Mouse (Mus musculus): ENCODE results near the gene Ssh3.
A peak's percentile ranks its signal among the peaks of the same experiment; 100 is the strongest.

Ssh3 gene

GRCm38 (mm10) chr19:4268566-4269361 lies at the start of gene Ssh3:
Gene Ssh3, minus strand, starts transcription at chr19:4269180.
- no peak for DNase-seq (ENCODE audit: low read depth)

DNA sequence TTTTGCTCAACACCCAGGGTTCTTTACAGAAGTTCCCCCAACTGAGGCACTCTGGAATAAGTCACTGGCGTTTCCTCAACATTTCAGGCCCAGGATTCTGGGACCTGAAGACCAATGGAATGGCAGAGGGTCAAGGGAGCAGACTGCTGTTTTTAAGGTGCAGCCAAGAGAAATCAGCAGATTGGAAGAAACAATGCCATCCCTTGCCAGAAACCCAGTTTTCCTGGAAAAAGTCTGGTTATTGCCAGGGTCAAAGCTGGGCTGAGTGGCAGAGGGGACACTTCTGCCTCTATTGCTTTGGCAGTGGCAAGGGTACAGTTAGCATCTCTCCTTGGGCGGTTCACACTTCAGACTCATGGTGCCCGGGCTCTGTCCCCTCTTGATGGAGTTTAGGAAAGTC lies 48.2 kb upstream of the Ssh3 start:
- no peak for DNase-seq (ENCODE audit: low read depth)

DNA sequence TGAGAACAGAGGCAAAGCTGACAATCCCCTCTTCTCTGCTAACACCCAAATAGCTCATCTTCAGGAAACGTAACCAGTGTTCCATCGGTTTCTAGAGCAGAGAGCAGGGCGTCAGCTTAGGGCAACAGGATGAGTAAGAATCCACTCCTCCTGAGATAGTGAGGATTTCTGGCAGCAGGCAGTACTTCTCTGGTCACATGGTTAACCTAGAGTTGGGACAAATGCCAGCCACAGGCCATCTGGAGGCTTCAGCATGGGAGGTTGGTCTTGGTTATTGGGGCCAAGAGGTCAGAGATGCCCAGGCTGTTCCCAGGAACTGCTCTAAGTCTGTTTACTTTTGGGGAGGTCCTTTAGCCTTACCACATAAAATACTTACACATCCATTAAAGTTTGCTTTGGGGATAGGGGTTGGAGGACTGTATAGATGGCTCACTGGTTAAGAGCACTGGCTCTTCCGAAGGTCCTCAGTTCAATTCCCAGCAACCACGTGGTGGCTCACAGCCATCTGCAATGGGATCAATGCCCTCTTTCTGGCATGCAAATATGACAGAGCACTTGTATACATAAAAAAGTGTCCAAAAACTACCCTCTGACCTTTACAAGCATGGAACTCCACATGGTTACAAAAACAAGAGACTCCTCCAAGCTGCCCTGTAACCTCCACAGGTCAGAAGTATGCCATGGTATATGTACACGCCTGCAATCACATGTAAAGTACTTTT lies 46.4 kb upstream of the Ssh3 start:
- DNase-seq (ENCODE audit: low read depth), result peak; percentile 89

DNA sequence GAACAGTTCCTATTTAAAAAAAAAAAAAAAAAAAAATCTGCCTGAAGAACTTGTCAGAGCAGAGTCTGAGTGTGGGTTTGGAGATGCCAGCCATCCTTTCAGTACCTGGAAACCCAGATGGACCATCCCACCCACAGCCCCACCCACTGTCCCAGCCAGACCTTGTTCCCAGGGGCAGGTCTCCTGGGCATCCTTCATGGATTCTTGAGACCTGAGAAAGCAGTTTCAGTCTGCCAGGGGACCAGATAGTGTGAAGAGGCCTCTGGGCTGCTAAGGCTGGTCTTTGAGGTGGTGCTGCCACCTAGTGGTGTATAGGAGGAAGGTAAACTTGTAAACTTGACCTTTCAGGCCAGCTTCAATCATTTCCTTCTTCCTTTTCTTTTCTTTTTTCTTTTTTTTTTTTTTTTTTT lies 40.8 kb upstream of the Ssh3 start:
- peak; percentile 92 for DNase-seq (ENCODE audit: low read depth)

DNA sequence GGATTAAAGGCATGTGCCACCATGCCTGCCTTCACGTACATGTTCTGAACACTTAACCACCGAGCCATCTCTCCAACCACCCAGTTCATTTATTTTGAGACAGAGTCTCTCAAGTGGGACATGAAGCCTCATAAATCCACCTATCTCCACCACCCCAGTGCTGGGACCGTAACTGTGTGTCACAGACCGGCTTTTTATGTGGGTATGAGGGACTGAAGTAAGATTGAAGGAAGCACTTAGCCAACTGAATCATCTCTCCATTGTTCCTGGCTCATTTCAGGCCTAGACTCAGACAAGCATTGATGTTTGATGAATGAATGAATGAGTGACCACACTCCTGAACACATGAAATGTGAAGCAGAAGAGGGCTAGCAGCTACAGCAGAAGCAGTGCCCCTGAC lies 40.3 kb upstream of the Ssh3 start:
- no peak for DNase-seq (ENCODE audit: low read depth)

- DNase-seq (ENCODE audit: low read depth), result peak; percentile 88
Observed at GRCm38 (mm10) chr19:4306190-4306577, 37.2 kb upstream of the Ssh3 start, which contains the start of gene Grk2. Gene Grk2, minus strand, starts transcription at chr19:4306222.

DNA sequence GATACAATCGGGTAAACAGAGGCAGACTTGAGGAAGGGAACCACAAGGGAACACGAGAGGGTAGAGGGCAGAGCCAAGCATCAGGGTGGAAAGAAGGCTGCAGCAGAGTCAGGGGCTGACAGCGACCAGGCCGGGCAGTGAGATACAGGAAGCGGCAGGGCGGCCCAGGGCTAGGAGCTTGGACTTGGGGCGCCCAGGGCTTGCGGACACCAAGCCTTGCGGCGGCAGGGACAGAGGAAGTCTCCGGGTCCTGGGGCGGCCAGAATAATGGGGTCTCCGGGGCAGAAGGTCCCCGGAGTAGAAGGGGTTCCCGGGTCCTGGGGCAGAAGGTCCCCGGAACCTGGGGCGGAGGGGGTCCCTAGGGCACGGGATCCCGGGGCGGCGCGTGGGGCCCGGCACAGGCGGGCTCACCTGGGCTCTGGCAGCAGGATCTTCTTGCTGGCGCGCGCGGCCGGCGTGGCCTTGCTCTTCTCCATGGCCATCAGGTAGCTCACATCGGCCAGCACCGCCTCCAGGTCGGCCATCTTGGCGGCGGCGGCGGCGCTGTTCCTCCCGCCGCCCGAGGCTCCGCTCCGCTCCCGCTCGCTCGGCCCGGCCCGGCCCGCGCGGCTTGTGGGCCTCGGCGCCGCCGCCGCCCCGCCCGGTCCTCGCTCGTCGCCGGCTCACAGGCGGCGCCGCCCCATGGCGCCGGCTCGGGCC lies 36.7 kb upstream of the Ssh3 start:
- peak; percentile 75 for DNase-seq (ENCODE audit: low read depth)

DNA sequence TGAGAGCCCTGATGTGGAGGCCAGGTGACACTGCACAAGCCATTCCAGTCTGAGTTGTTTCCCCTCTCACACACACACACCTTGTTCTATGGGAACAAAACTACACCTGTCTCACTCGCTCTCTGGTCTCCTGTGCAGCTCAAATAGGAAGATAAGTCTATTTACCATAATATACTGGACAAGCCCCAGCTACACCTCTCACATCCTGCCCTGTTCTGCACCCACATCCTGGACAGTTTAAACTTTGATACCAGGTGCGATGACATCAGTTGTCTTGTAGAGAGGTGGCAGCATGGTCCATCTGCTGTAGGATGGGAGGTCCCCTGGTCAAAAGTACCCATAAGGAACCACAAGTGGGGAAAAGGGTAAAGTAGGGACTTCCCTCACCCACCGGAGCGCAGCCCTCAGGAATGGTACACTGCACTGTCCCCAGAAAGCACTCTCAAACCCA lies 35.9 kb upstream of the Ssh3 start:
- DNase-seq (ENCODE audit: low read depth), result no peak

DNA sequence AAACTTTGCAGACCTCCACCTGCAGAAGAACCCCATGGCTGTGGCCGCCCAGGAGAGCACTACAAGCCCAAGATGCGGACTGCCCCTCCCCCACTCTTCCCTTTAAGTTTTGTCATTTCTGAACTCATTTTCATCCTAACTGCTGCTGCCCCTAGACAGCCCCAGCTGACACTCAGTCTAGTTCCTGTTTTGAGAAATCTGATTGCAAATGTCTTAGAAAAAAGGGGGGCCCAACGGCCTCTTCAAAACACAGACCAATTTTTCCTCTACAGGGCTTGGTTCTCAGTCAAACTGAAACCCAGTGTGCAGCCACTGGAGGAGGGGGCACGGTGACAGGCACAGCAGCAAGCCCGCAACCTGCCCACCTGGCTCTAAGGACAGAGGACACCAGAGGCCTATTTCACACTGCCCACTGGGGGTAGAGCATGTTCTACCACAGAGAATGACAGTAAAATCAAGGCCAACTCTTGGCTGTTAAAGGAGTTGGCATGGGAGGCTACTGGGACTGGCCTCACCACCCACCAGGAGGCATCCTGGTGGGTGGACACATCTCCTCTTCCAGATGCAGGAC lies 35.4 kb upstream of the Ssh3 start:
- DNase-seq (ENCODE audit: low read depth), result no peak

DNA sequence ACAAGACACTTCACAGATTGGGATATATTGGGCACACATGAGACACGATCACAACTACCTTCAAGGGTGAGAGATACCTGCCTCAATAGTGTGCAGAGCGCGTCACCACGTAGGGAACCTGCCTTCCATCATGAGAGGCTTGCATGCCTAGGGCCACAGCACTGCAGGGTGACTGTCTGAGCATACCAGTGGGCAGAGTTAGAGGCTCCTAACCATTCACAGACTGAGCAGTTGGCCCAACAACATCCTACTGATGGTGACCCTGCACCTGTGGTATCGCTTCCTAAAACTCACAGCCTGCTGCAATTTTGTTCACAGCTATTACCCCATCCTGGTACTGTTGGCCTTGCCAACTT lies 34.6 kb upstream of the Ssh3 start:
- no peak for DNase-seq (ENCODE audit: low read depth)

DNA sequence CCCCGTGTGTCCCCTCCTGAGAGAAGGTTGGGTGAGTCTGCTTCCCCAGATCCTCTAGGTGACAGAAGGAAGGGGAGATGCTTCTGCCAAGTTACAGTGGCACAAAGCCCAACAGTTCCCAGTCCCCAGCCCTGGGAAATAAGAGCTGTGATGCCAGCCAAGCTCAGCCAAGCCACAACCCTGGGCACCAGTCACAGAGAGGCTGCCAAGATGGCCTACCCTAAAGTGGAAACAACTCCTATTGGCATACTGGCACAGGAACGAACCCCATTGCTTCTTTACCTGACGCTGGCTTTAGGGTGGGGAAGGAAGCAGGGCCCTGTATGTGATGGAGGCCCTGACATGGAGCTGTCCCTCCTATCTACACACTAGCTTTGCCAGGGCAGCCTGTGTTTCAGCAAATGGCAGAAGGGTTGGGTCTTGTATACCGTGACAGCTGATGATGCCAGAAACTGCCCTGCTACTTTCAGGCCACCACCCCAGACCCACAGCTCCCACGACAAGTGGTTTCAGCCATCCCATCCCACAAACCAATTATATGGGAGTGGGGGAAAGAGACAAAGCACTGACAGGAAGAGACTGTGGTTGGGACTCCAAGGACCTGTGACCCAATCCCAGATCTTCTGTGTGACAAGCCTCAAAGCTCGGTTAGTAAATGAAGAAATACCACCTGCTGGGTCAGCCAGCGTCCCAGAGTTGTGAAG lies 34.1 kb upstream of the Ssh3 start:
- no peak for DNase-seq (ENCODE audit: low read depth)

- no peak for DNase-seq (ENCODE audit: low read depth)
Observed at GRCm38 (mm10) chr19:4301735-4302651, 33.0 kb upstream of the Ssh3 start.

- DNase-seq (ENCODE audit: low read depth), result no peak
Observed at GRCm38 (mm10) chr19:4300852-4301734, 32.1 kb upstream of the Ssh3 start.

GRCm38 (mm10) chr19:4300271-4300704 lies 31.3 kb upstream of the Ssh3 start:
- no peak for DNase-seq (ENCODE audit: low read depth)

DNA sequence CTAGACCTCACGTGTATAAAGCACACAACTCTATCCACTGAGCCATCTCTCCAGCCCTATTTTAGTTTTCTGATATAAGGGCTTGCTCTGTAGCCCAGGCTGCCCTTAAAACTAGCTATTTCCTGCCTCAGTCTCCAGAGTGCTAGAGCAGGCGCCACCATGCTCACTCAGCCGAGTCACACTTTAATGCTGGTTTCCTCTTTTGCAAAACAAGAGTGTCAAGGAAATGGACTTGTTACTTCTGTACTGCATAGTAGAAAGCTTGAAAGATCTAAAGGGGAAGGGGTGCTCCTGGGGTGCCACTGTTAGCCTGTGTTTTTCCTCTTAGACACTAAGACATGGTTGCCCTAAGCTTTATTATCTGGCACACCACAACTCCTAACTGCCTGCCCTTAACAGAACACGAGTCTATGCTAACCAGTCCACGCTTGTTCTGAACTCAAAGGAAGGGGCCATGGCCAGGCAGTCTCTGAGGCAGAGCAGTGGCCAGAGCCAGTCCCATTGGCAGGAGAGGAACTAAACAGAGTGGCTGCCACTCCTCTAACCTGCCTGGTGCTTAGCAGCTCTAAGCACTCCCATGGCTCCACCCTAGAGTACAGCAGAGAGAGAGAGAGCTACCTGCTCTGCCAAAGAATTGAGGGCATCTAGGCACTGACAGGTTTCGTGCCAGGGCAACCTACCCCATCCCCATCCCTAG lies 30.7 kb upstream of the Ssh3 start:
- DNase-seq (ENCODE audit: low read depth), result no peak

- DNase-seq (ENCODE audit: low read depth), result no peak
Observed at GRCm38 (mm10) chr19:4299126-4299525, 30.1 kb upstream of the Ssh3 start.

DNA sequence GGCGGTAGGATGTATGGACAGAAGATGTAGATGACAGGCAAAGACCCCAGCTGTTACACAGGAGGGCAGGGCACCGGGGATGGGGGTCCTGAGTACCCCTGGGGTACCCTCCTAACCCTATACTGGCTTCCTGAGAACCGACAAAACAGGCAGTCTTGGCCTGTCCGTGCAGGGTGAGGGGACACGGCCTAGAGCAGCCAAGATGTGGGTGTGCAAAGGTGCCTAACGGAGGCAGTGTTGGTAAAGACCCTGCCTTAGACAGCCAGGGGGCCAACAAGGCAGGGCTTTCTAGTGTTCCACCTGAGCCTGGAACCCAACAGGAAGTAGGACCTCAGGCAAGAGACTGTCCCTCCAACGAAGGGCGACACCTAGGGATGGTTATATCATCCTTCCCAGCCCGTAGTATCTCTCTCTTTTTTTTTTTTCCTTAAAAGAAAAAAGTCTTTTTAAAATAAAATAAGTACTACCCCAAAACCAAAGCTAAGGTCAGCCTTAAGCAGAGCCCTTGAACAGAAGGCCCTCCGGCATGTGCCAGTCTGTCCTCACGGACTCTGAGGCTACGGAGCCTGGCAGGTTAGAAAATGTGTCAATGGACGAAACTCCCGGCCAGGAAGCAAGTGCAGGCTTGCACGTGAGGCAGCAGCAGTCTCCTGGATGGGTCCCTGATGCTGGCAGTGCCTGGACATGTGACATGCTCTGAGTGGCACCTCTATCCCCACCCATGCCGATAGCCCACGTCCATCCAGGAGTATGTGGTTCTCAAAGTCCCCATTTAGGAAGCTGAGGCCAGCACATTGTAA lies 29.5 kb upstream of the Ssh3 start:
- DNase-seq (ENCODE audit: low read depth), result no peak

GRCm38 (mm10) chr19:4297851-4298250 lies 28.9 kb upstream of the Ssh3 start:
- DNase-seq (ENCODE audit: low read depth), result no peak
